Mouse (Mus musculus) left cerebral cortex, postnatal 25 days (tissue): ENCODE results near the gene Clec16a. TPM values are rescaled to one million over a fixed set of nuclear protein-coding genes. Genes with fewer than 3 reads are reported as not detected.

Source experiments
- DNase-seq, 2 experiments: peaks; one replicate each; pipeline ENCODE4 v3.0.0; 2022; ENCODE audit warnings: low spot score in 2 of 2, mixed read lengths in 1 of 2
- intact Hi-C: fragments of 180-260 bp; cut with DNase I; formaldehyde crosslinking; loops from one replicate; pipeline ENCODE4 v1.15.1; 2025
- total RNA-seq, 2 experiments: library from RNA; stranded (reverse); gene quantifications; 2 replicates each; pipeline ENCODE4 v1.2.3; 2021

Clec16a gene
- total RNA-seq, 2 experiments from 2014 or later = 89.7 to 91.1 TPM

GRCm38 (mm10) chr16:10770531-10771325 is 225.6 kb downstream of the Clec16a start:
- intact Hi-C loops = no loop called here
- DNase-seq = no peak

- intact Hi-C loops = no loop called here
- DNase-seq = no peak
Observed at GRCm38 (mm10) chr16:10771769-10772510, 226.8 kb downstream of the Clec16a start.

- intact Hi-C loops = no loop called here
- DNase-seq = no peak
Observed at GRCm38 (mm10) chr16:10773543-10773942, 228.4 kb downstream of the Clec16a start.

GRCm38 (mm10) chr16:10774726-10775125 is 229.6 kb downstream of the Clec16a start:
- intact Hi-C loops = no loop called here
- no peak for DNase-seq

GRCm38 (mm10) chr16:10776322-10776721 is 231.2 kb downstream of the Clec16a start:
- intact Hi-C loops = no loop called here
- no peak for DNase-seq

- DNase-seq = no peak
- intact Hi-C loops = no loop called here
Observed at GRCm38 (mm10) chr16:10777579-10778160, 232.5 kb downstream of the Clec16a start.

GRCm38 (mm10) chr16:10780631-10781120 is 235.5 kb downstream of the Clec16a start:
- DNase-seq = no peak
- intact Hi-C loops = no loop called here

- intact Hi-C loops = no loop called here
- no peak for DNase-seq
Observed at GRCm38 (mm10) chr16:10781862-10782371, 236.8 kb downstream of the Clec16a start.

GRCm38 (mm10) chr16:10782377-10783151 is 237.4 kb downstream of the Clec16a start:
- DNase-seq = no peak
- intact Hi-C loops = no loop called here

- DNase-seq = no peak
- intact Hi-C loops = no loop called here
Observed at GRCm38 (mm10) chr16:10783152-10783434, 238.0 kb downstream of the Clec16a start.

- DNase-seq = no peak
- intact Hi-C loops = no loop called here
Observed at GRCm38 (mm10) chr16:10783451-10783850, 238.3 kb downstream of the Clec16a start.

- intact Hi-C loops = loop anchor here (2.0 kb wide), 1 partner anchor 217 kb away; no protein-coding TSS in a partner anchor
- DNase-seq = peak; percentile 18 to 30
Observed at GRCm38 (mm10) chr16:10783883-10784792, 239.0 kb downstream of the Clec16a start.

- intact Hi-C loops = loop anchor here (2.0 to 5.0 kb wide), 4 partner anchors 123 to 218 kb away; no protein-coding TSS in a partner anchor
- DNase-seq = peak; percentile 80 to 84
Observed at GRCm38 (mm10) chr16:10784793-10785370, 239.7 kb downstream of the Clec16a start.

- intact Hi-C loops = loop anchor here (2.0 to 5.0 kb wide), 5 partner anchors 61 to 219 kb away; no protein-coding TSS in a partner anchor
- DNase-seq = peak; percentile 79 to 88
Observed at GRCm38 (mm10) chr16:10785371-10786231, 240.5 kb downstream of the Clec16a start, which contains the start of gene Socs1. Gene Socs1 (minus strand): TSS chr16:10785536.

- intact Hi-C loops = loop anchor here (2.0 to 5.0 kb wide), 4 partner anchors 61 to 199 kb away; no protein-coding TSS in a partner anchor
- DNase-seq = peak; percentile 82 to 89
Observed at GRCm38 (mm10) chr16:10786288-10786687, 241.1 kb downstream of the Clec16a start.

GRCm38 (mm10) chr16:10786782-10787547 is 241.8 kb downstream of the Clec16a start:
- no peak for DNase-seq
- intact Hi-C loops = loop anchor here (2.0 to 5.0 kb wide), 4 partner anchors 60 to 200 kb away; no protein-coding TSS in a partner anchor
